Mouse (Mus musculus) hindbrain, embryonic 16.5 days (tissue): ENCODE results near the gene Ccdc88a. TPM values are rescaled to one million over a fixed set of nuclear protein-coding genes. Genes with fewer than 3 reads are reported as not detected.

Experiments used
- polyA plus RNA-seq: library from polyadenylated mRNA; unstranded; fragments of >200 nt; fragmentation: Nextera tagmentation; extraction: Ambion mirVana; gene quantifications from 2 replicates; pipeline ENCODE4 v1.2.1, GENCODE M21; 2015

Ccdc88a gene
- polyA plus RNA-seq, 1 experiment from 2014 or later = 73.8 TPM

Other genes with a start within 250 kb of the Ccdc88a start
- 25.3 and 25.5 TPM in 2 replicates for gene Pnpt1, start 242.9 kb upstream of the Ccdc88a start, polyA plus RNA-seq
- 65.9 and 66.3 TPM in 2 replicates for gene Ppp4r3b, start 200.8 kb upstream of the Ccdc88a start, polyA plus RNA-seq
- gene Cfap36, start 126.2 kb upstream of the Ccdc88a start, polyA plus RNA-seq = 121 and 146 TPM in 2 replicates
- gene Prorsd1, start 141.4 kb downstream of the Ccdc88a start, polyA plus RNA-seq = 8.4 and 11.0 TPM in 2 replicates
- 38.7 and 41.6 TPM in 2 replicates for gene Mtif2, start 152.8 kb downstream of the Ccdc88a start, polyA plus RNA-seq
- 0.08 and 0.15 TPM in 2 replicates for gene Clhc1, start 174.3 kb downstream of the Ccdc88a start, polyA plus RNA-seq
- gene Rps27a, start 174.5 kb downstream of the Ccdc88a start, polyA plus RNA-seq = 463 and 486 TPM in 2 replicates